Mouse (Mus musculus) spleen, postnatal 10 days (tissue): ENCODE results near the gene Ric8a.

Experiments
- DNase-seq, 2 experiments: peaks; one replicate each; pipeline ENCODE4 v3.0.0; 2021 to 2022; ENCODE audit warnings: low spot score in 2 of 2

Ric8a gene

GRCm38 (mm10) chr7:140856785-140857549 lies at the start of gene Ric8a:
Ric8a (plus strand) TSS chr7:140856957.
- DNase-seq, result peak; percentile 87 to 92

GRCm38 (mm10) chr7:140810496-140810895 lies 46.3 kb upstream of the Ric8a start:
- no peak for DNase-seq

- no peak for DNase-seq
Measured at GRCm38 (mm10) chr7:140811714-140812113, 45.0 kb upstream of the Ric8a start.

GRCm38 (mm10) chr7:140812850-140813249 lies 43.9 kb upstream of the Ric8a start:
- no peak for DNase-seq

GRCm38 (mm10) chr7:140820173-140820572 lies 36.6 kb upstream of the Ric8a start:
- no peak for DNase-seq

GRCm38 (mm10) chr7:140821305-140821652 lies 35.5 kb upstream of the Ric8a start:
- DNase-seq, result no peak

GRCm38 (mm10) chr7:140821653-140822329 lies 35.0 kb upstream of the Ric8a start, which contains the start of gene Zfp941:
Zfp941 (minus strand) TSS chr7:140822178.
- DNase-seq, result peak in 1 of 2 experiments; percentile 27

GRCm38 (mm10) chr7:140822731-140823130 lies 34.0 kb upstream of the Ric8a start:
- DNase-seq, result no peak

GRCm38 (mm10) chr7:140828171-140828881 lies 28.4 kb upstream of the Ric8a start:
- DNase-seq, result no peak

- no peak for DNase-seq
Measured at GRCm38 (mm10) chr7:140831447-140831846, 25.3 kb upstream of the Ric8a start.

GRCm38 (mm10) chr7:140833341-140833740 lies 23.4 kb upstream of the Ric8a start:
- DNase-seq, result no peak

- DNase-seq, result no peak
Measured at GRCm38 (mm10) chr7:140834968-140835757, 21.6 kb upstream of the Ric8a start, which contains the start of gene Urah. Urah (plus strand) TSS chr7:140835018.

- no peak for DNase-seq
Measured at GRCm38 (mm10) chr7:140835758-140836087, 21.0 kb upstream of the Ric8a start.

- no peak for DNase-seq
Measured at GRCm38 (mm10) chr7:140836243-140837115, 20.3 kb upstream of the Ric8a start.

- DNase-seq, result no peak
Measured at GRCm38 (mm10) chr7:140839556-140839955, 17.2 kb upstream of the Ric8a start.

- DNase-seq, result no peak
Measured at GRCm38 (mm10) chr7:140840750-140841735, 15.7 kb upstream of the Ric8a start.

GRCm38 (mm10) chr7:140843806-140844205 lies 13.0 kb upstream of the Ric8a start:
- no peak for DNase-seq

- DNase-seq, result peak; percentile 87 to 95
Measured at GRCm38 (mm10) chr7:140844905-140845665, 11.7 kb upstream of the Ric8a start, which contains the start of gene Scgb1c1. Scgb1c1 (plus strand) TSS chr7:140845547.

- peak in 1 of 2 experiments; percentile 17 for DNase-seq
Measured at GRCm38 (mm10) chr7:140845683-140846082, 11.1 kb upstream of the Ric8a start.
